10 mouse cellular contexts compared by ENCODE assay signal in the genomic region with DNA sequence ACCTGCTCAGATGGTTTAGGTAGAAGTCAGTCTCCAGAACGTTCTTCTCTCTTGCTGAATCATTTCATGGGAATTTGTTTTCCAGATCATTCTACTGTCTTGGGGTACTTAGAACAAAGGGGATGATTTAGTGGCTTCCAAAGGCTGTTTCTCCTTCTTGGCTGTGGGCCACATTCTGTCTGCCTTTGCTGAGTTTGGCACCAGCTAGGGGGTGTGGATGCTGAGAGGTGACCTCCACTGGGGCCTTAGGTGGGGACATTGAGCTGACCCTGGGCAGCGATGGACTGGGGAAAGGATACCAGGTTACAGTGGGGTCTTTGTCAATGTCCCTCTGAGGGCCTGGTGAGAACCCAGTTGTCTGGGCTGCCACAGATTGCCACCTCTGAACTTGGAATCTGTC.
DNase-seq lines count a peak whose midpoint lies in the region; ATAC-seq lines count a peak whose summit lies in the region.
"Had no signal": no experiment of that assay in that cellular context is flagged by ENCODE, and none has a peak within 500 bp of the region (broad histone marks: within the 10 kb centered on the region; RNA-seq: fewer than 3 reads in every experiment).

No protein-coding gene starts in this region.

- H3K27ac ChIP-seq in heart, embryonic 14.5 days (replicated peaks in 1 of 2; ENCODE audit: control insufficient read depth in 1 of 2, insufficient read depth in 1 of 2, low read depth in 2 of 2, low read length in 2 of 2): peak overlapping the region; percentile 59 to 74
- H3K27ac ChIP-seq in lung, embryonic 15.5 days: peak overlapping the region; percentile 77
- peak overlapping the region; percentile 68; the same call in 1 of the 2 replicates for H3K27ac ChIP-seq in embryonic facial prominence, embryonic 10.5 days (replicated peaks)
- H3K27ac ChIP-seq in stomach, embryonic 14.5 days (ENCODE audit: low read length): peak overlapping the region; percentile 48; the same call in 1 of the 2 replicates

- H3K36me3 ChIP-seq in heart, embryonic 14.5 days (ENCODE audit: control insufficient read depth, insufficient read depth, low read length): no peaks in the 10 kb centered on the region
- H3K36me3 ChIP-seq in lung, embryonic 15.5 days: no peaks in the 10 kb centered on the region
- no peaks in the 10 kb centered on the region for H3K36me3 ChIP-seq in embryonic facial prominence, embryonic 10.5 days (replicated peaks)
- no peaks in the 10 kb centered on the region for H3K36me3 ChIP-seq in stomach, embryonic 14.5 days (ENCODE audit: control insufficient read depth, insufficient read depth, low read length)

- WGBS in heart, embryonic 14.5 days: 61% methylated on average over 2 of the region's 2 CpGs
- 50% methylated on average over 2 of the region's 2 CpGs for WGBS in lung, embryonic 15.5 days
- 75% methylated on average over 2 of the region's 2 CpGs for WGBS in embryonic facial prominence, embryonic 10.5 days
- 59% methylated on average over 2 of the region's 2 CpGs for WGBS in stomach, embryonic 14.5 days

- intact Hi-C loops in heart, postnatal 14 days (cut with DNase I): no loop called here

- no peaks in the 10 kb centered on the region for H3K9me3 ChIP-seq in heart, embryonic 14.5 days (ENCODE audit: control insufficient read depth, low read length)
- no peaks in the 10 kb centered on the region for H3K9me3 ChIP-seq in lung, embryonic 15.5 days
- no peaks in the 10 kb centered on the region for H3K9me3 ChIP-seq in embryonic facial prominence, embryonic 10.5 days
- no peaks in the 10 kb centered on the region for H3K9me3 ChIP-seq in stomach, embryonic 14.5 days (ENCODE audit: control insufficient read depth, low read depth, low read length)

- H3K4me3 ChIP-seq in heart, embryonic 14.5 days (ENCODE audit: control insufficient read depth in 1 of 2, insufficient read depth in 1 of 2, low read depth in 1 of 2, low read length in 2 of 2): no peak overlapping the region
- no peak overlapping the region for H3K4me3 ChIP-seq in lung, embryonic 15.5 days
- no peak overlapping the region for H3K4me3 ChIP-seq in embryonic facial prominence, embryonic 10.5 days
- no peak overlapping the region for H3K4me3 ChIP-seq in stomach, embryonic 14.5 days (ENCODE audit: low read depth, low read length)

- no peak overlapping the region for H3K4me2 ChIP-seq in heart, embryonic 14.5 days (ENCODE audit: low read length)
- H3K4me2 ChIP-seq in lung, embryonic 15.5 days: no peak overlapping the region
- no peak overlapping the region for H3K4me2 ChIP-seq in stomach, embryonic 14.5 days (replicated peaks; ENCODE audit: low read depth, low read length)
- H3K4me2 ChIP-seq: midbrain, embryonic 11.5 days had no signal

- no peak for ATAC-seq in heart, embryonic 14.5 days (ENCODE audit: insufficient number of reproducible peaks, insufficient read depth, low FRiP score, low read depth)
- ATAC-seq in lung, embryonic 15.5 days (ENCODE audit: borderline replicate concordance, extremely low read depth, low FRiP score, low TSS enrichment): no peak
- no peak for ATAC-seq in stomach, embryonic 14.5 days (ENCODE audit: insufficient number of reproducible peaks, insufficient read depth, low FRiP score, low read depth)

- peaks cover 36 to 48% of the 10 kb centered on the region in 2 experiments for H3K4me1 ChIP-seq in heart, embryonic 14.5 days (ENCODE audit: control insufficient read depth in 2 of 2, insufficient read depth in 2 of 2, low read length in 2 of 2)
- peaks cover 49% of the 10 kb centered on the region for H3K4me1 ChIP-seq in lung, embryonic 15.5 days
- H3K4me1 ChIP-seq in embryonic facial prominence, embryonic 10.5 days: peaks cover 45% of the 10 kb centered on the region
- H3K4me1 ChIP-seq in stomach, embryonic 14.5 days (ENCODE audit: control insufficient read depth, insufficient read depth, low read length): peaks cover 27% of the 10 kb centered on the region

- DNase-seq in heart, postnatal 14 days: no peak
- DNase-seq in lung, postnatal 10 days: no peak
- no peak for DNase-seq in embryonic facial prominence, embryonic 10.5 days (ENCODE audit: low spot score)
- no peak for DNase-seq in cerebellum, postnatal 25 days
- DNase-seq: cerebellum, postnatal 36 days; gastrocnemius, postnatal 36 days had no signal

- H3K9ac ChIP-seq in heart, embryonic 14.5 days (ENCODE audit: low read length): peak overlapping the region; percentile 25; the same call in 1 of the 2 replicates
- no peak overlapping the region for H3K9ac ChIP-seq in lung, embryonic 15.5 days
- no peak overlapping the region for H3K9ac ChIP-seq in stomach, embryonic 14.5 days (replicated peaks; ENCODE audit: low read depth, low read length)

- H3K27me3 ChIP-seq in heart, embryonic 14.5 days (ENCODE audit: control insufficient read depth, insufficient read depth, low read length): no peaks in the 10 kb centered on the region
- H3K27me3 ChIP-seq in lung, embryonic 15.5 days: no peaks in the 10 kb centered on the region
- no peaks in the 10 kb centered on the region for H3K27me3 ChIP-seq in embryonic facial prominence, embryonic 10.5 days (replicated peaks; ENCODE audit: low read depth, poor library complexity, severe bottlenecking)
- no peaks in the 10 kb centered on the region for H3K27me3 ChIP-seq in stomach, embryonic 14.5 days (ENCODE audit: control insufficient read depth, insufficient read depth, low read length)
